Mouse (Mus musculus) testis, adult 2 months (tissue): ENCODE measurements around the gene Bmper.

ENCODE experiments used
- CTCF ChIP-seq: fragments of 200-500 bp; IDR thresholded peaks from 2 replicates; pipeline ENCODE4 v1.5.1; 2012; ENCODE audit warnings: low read depth, mild to moderate bottlenecking, inconsistent platforms, low read length, moderate library complexity; ENCODE audit not compliant: control insufficient read depth, insufficient read depth, insufficient replicate concordance
- POLR2A ChIP-seq: fragments of 200-500 bp; IDR thresholded peaks from 2 replicates; pipeline ENCODE4 v1.6.1; 2012; ENCODE audit warnings: low read depth, mild to moderate bottlenecking, inconsistent platforms, low read length, moderate library complexity; ENCODE audit not compliant: control insufficient read depth

DNA sequence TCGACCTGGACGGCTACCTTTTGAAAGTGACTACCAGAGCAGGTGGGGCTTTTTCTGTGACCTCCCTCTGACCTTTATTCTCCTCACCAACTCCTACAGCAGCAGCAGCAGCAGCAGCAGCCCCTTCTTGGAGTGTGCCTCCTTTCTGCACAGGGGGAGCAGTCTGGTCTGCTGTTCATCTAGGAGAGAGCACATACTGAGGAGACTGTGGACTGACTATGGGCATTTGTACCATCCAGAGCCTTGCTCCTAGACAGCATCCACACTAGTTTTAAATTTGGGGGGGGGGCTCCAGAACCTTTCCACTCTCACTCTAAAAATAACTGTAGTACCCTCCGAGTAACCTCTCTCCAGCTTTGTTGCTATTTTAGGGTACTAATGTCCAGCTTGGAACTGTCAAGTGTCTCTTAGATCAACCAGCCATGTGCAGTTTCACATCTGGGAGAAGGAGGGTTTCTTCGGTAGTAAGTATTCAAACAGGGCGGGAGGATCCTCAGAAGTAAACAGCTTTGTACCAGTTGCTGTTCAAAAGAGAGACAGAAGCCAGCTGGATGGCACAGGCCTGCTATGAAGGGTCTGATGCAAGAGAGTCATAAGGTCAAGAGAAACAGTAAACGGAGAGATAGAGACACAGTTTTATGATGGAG lies 176.9 kb downstream of the Bmper start:
- TF ChIP-seq POLR2A (no peak), CTCF (no peak)
